Mouse (Mus musculus): Measurements from ENCODE around the gene Thtpa. TPM values are rescaled to one million over a fixed set of nuclear protein-coding genes. Genes with fewer than 3 reads are reported as not detected.

Thtpa gene
- polyA plus RNA-seq, 1 experiment from 2014 or later = 44.4 TPM

DNA sequence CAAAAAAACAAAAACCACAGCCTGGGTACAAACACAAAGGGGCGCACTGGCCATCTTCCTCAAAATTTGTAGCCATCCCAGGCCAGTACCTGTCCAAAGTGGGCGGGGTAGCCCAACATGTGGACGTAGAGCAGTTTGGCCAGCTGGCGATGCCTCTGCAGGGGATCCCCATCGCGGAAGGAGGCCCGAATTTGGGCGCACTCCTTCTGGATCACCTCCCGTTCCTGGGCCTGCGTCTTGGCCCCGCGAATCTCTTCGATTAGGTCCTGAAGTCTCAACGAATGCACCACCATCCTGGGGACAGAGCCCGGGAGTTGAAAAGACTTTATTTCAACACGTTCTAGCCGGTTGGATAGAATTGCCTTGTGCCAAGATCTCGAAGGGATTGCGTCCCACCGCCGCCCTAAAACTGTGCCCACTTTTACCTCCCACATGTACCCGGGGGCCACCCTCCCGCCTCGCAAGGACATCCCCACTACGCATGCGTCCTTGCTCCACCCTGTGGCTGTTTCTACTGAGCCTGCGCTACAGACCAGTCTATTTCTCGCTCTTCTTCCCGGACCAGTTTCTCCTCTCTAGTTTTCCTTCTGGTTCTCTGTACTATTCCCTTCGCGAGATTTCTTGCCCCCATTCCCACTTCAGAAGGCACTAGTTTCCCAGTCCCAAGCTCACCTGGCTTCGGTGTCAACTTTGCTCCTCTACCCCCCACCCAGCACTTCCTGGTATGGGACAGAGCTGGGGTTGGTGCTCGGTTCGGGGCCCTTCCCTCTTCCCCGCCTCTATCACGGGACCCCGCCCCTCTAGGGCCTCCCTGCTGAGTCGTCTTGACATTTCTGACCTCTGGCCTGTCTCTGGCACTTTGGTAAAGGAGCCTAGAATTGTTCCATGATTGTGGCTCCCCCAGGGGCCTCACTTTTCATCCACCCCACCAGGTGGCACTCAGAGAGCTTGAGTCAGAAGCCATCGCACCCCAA lies 11.5 kb downstream of the Thtpa start, which contains the start of gene Ap1g2:
Ap1g2 (minus strand) TSS at position 758 of the 974 bp plus-strand sequence.
- Histone ChIP-seq H3K4me3 (ENCODE audit: low read depth, low read length) (peak within 1 kb of the TSS; percentile 39), H3K9ac (ENCODE audit: low read length) (peak within 1 kb of the TSS; percentile 80), H3K27ac (ENCODE audit: low read depth, low read length) (peak within 1 kb of the TSS; percentile 72), H3K36me3 (ENCODE audit: control insufficient read depth, insufficient read depth, low read length) (0 out of 2 replicates have a peak, but pooled peaks cover 4% of the 10 kb centered on the region), H3K4me2 (ENCODE audit: low read length) (peak within 1 kb of the TSS; percentile 94), H3K27me3 (replicated peaks; ENCODE audit: control insufficient read depth, insufficient read depth, low read length) (no peaks in the 10 kb centered on the region), H3K4me1 (ENCODE audit: control insufficient read depth, insufficient read depth, low read length) (peaks cover 33% of the 10 kb centered on the region), H3K9me3 (replicated peaks; ENCODE audit: control insufficient read depth, low read length) (no peaks in the 10 kb centered on the region)
- WGBS = under 1% methylated on average over 39 of the region's 39 CpGs
- DNase-seq (ENCODE audit: low spot score) = peak; percentile 90
- peak; percentile 71 for ATAC-seq

DNA sequence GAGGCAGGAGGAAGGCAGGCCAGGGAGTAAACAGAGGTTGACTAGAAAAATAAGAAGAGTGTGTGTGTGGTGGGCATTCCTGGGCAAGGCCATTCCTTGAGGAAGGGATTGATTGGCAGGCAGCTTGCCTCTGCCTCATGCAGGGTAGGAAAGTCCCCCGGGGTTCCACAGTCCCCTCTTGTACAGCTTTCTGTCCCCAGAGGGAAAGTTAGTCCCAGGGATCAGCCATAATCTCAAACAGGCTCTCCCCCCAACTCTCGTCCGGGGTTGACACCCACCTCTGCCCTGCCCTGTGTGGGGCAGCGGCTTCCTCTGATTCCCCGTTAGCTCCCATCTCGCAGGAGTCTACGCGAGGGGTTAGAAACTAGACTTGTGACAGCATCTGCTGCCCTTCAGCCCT lies 12.4 kb downstream of the Thtpa start:
- ATAC-seq = no peak
- DNase-seq (ENCODE audit: low spot score) = no peak
- Histone ChIP-seq H3K9me3 (replicated peaks; ENCODE audit: control insufficient read depth, low read length) (no peaks in the 10 kb centered on the region), H3K4me3 (ENCODE audit: low read depth, low read length) (no peak overlapping the region), H3K36me3 (ENCODE audit: control insufficient read depth, insufficient read depth, low read length) (no peaks in the 10 kb centered on the region), H3K27ac (ENCODE audit: low read depth, low read length) (no peak overlapping the region; the same call in 1 of the 2 replicates), H3K27me3 (replicated peaks; ENCODE audit: control insufficient read depth, insufficient read depth, low read length) (no peaks in the 10 kb centered on the region), H3K4me1 (ENCODE audit: control insufficient read depth, insufficient read depth, low read length) (peaks cover 35% of the 10 kb centered on the region), H3K9ac (ENCODE audit: low read length) (no peak overlapping the region), H3K4me2 (ENCODE audit: low read length) (no peak overlapping the region)
- WGBS = 70% methylated on average over 8 of the region's 8 CpGs

DNA sequence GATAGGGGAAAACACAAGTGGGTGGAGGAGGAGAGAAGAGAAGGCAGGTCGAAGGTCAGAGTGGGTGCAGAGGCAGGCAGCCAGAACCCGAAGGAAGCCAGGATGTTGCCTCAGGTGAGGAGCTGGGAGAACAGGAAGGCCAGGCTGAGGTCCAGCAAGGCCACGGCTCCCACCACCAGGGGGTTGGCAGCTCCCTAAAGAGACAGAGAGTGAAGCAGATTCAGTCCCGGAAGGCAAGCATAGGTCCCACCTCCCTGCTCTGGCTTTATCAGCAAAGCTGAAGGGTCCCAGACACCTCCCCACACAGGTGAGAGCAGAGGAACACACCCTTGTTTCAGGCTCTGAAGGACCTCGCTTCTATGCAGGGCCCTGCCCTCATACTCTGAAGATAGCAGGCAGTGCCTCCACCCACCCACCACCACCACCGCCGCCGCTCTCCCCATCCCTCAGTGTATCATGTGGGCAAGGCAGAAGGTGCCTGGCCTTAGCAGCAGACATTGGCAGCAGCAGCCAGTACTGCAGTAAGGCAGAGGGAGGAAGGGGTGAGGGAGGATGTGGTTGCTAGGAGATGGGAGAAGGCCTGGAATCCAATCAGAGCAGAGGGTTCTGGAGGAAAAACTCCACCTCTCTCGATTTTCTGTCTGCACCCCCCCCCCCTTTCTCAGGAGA lies 13.8 kb downstream of the Thtpa start:
- H3K27ac ChIP-seq (ENCODE audit: low read depth, low read length) = peak overlapping the region; percentile 85
- H3K27me3 ChIP-seq (replicated peaks; ENCODE audit: control insufficient read depth, insufficient read depth, low read length) = no peaks in the 10 kb centered on the region; the same call in 1 of the 2 replicates
- DNase-seq (ENCODE audit: low spot score) (peak; percentile 93), ATAC-seq (peak; percentile 87)
- H3K9me3 ChIP-seq (replicated peaks; ENCODE audit: control insufficient read depth, low read length) = no peaks in the 10 kb centered on the region
- peaks cover 36% of the 10 kb centered on the region for H3K4me1 ChIP-seq (ENCODE audit: control insufficient read depth, insufficient read depth, low read length)
- peak overlapping the region; percentile 33; the same call in 1 of the 2 replicates for H3K4me2 ChIP-seq (ENCODE audit: low read length)
- peaks cover 6% of the 10 kb centered on the region; the same call in 1 of the 2 replicates for H3K36me3 ChIP-seq (ENCODE audit: control insufficient read depth, insufficient read depth, low read length)
- WGBS = 36% methylated on average over 9 of the region's 9 CpGs
- peak overlapping the region; percentile 45 for H3K9ac ChIP-seq (ENCODE audit: low read length)
- H3K4me3 ChIP-seq (ENCODE audit: low read depth, low read length) = no peak overlapping the region

GRCm38 (mm10) chr14:55109048-55109873 lies 14.7 kb downstream of the Thtpa start:
- Histone ChIP-seq H3K27ac (ENCODE audit: low read depth, low read length) (peak overlapping the region; percentile 85), H3K27me3 (replicated peaks; ENCODE audit: control insufficient read depth, insufficient read depth, low read length) (peaks cover 6% of the 10 kb centered on the region; the same call in 1 of the 2 replicates), H3K4me2 (ENCODE audit: low read length) (peak overlapping the region; percentile 33), H3K9ac (ENCODE audit: low read length) (peak overlapping the region; percentile 37), H3K4me3 (ENCODE audit: low read depth, low read length) (no peak overlapping the region), H3K36me3 (ENCODE audit: control insufficient read depth, insufficient read depth, low read length) (peaks cover 8% of the 10 kb centered on the region; the same call in 1 of the 2 replicates), H3K9me3 (replicated peaks; ENCODE audit: control insufficient read depth, low read length) (no peaks in the 10 kb centered on the region), H3K4me1 (ENCODE audit: control insufficient read depth, insufficient read depth, low read length) (peaks cover 44% of the 10 kb centered on the region)
- DNase-seq (ENCODE audit: low spot score) = no peak
- WGBS = 8% methylated on average over 21 of the region's 21 CpGs
- 0 out of 2 replicates have a peak, but pooled peaks have one; percentile 2 for ATAC-seq

DNA sequence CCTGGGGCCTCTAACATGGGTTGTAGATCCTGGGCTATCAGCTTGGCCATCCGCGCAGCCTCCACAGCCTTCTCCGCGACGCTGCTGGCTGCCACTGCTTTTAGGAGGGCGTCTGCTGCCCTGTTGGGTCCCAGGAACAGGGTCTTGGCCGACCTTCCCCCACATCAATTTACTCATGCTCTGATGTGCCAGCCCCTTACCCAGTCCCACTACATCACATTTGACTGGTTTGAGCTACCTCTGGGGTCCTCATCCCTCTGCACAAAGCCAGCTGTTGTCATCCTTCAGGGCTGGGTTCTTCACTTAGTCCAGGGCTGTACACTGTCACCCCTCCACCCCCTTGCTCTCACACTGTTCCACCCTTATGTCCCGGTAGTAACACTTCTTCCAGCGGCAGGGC lies 15.5 kb downstream of the Thtpa start:
- no peak for DNase-seq (ENCODE audit: low spot score)
- no peak overlapping the region for H3K4me2 ChIP-seq (ENCODE audit: low read length)
- no peaks in the 10 kb centered on the region for H3K9me3 ChIP-seq (replicated peaks; ENCODE audit: control insufficient read depth, low read length)
- ATAC-seq = no peak
- H3K4me1 ChIP-seq (ENCODE audit: control insufficient read depth, insufficient read depth, low read length) = peaks cover 44% of the 10 kb centered on the region
- H3K27me3 ChIP-seq (replicated peaks; ENCODE audit: control insufficient read depth, insufficient read depth, low read length) = peaks cover 6% of the 10 kb centered on the region; the same call in 1 of the 2 replicates
- H3K27ac ChIP-seq (ENCODE audit: low read depth, low read length) = no peak overlapping the region
- 31% methylated on average over 9 of the region's 9 CpGs for WGBS
- H3K4me3 ChIP-seq (ENCODE audit: low read depth, low read length) = no peak overlapping the region
- H3K9ac ChIP-seq (ENCODE audit: low read length) = no peak overlapping the region
- H3K36me3 ChIP-seq (ENCODE audit: control insufficient read depth, insufficient read depth, low read length) = peaks cover 8% of the 10 kb centered on the region; the same call in 1 of the 2 replicates

- Histone ChIP-seq H3K36me3 (ENCODE audit: control insufficient read depth, insufficient read depth, low read length) (peaks cover 8% of the 10 kb centered on the region; the same call in 1 of the 2 replicates), H3K4me1 (ENCODE audit: control insufficient read depth, insufficient read depth, low read length) (peaks cover 32% of the 10 kb centered on the region), H3K27me3 (replicated peaks; ENCODE audit: control insufficient read depth, insufficient read depth, low read length) (peaks cover 6% of the 10 kb centered on the region; the same call in 1 of the 2 replicates), H3K4me2 (ENCODE audit: low read length) (peak overlapping the region; percentile 9; the same call in 1 of the 2 replicates), H3K9ac (ENCODE audit: low read length) (no peak overlapping the region), H3K9me3 (replicated peaks; ENCODE audit: control insufficient read depth, low read length) (no peaks in the 10 kb centered on the region), H3K4me3 (ENCODE audit: low read depth, low read length) (no peak overlapping the region), H3K27ac (ENCODE audit: low read depth, low read length) (no peak overlapping the region)
- DNase-seq (ENCODE audit: low spot score) (no peak), ATAC-seq (no peak)
- 72% methylated on average over 2 of the region's 2 CpGs for whole genome bisulfite sequencing
Observed at GRCm38 (mm10) chr14:55111720-55112119, 17.1 kb downstream of the Thtpa start.

DNA sequence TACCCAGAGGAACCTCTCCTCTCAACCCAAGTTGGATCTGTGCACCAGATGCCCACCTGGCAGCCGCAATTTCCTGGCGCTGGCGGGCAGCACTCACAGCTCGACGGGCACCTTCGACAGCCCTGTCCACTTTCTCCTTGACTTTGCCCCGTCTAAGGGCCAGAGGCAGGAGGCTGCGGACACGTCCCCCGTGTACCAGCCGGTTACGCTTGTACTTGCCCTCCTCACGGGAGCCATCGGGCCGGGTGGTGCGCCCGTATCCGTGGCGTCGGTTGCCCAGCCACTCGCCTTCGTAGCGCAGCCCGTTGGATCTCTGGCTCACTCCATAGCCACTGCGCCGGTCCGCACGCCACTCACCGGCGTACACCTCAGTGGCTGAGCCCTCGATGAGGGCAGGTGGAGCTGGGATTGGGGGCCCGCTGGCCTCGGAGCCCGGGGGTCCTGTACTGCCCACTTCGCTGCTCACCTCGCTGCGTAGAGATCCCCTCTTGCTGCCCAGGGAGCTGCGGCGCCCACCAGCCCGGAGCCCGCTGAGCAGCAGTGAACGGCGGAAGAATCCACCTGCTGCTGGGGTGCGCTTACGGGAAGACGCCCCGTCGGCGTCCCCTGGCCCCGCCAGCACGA lies 18.9 kb downstream of the Thtpa start:
- Histone ChIP-seq H3K9me3 (replicated peaks; ENCODE audit: control insufficient read depth, low read length) (no peaks in the 10 kb centered on the region), H3K9ac (ENCODE audit: low read length) (peak overlapping the region; percentile 32), H3K4me3 (ENCODE audit: low read depth, low read length) (peak overlapping the region; percentile 73), H3K4me2 (ENCODE audit: low read length) (peak overlapping the region; percentile 96), H3K27me3 (replicated peaks; ENCODE audit: control insufficient read depth, insufficient read depth, low read length) (peaks cover 6% of the 10 kb centered on the region; the same call in 1 of the 2 replicates), H3K27ac (ENCODE audit: low read depth, low read length) (no peak overlapping the region), H3K4me1 (ENCODE audit: control insufficient read depth, insufficient read depth, low read length) (peaks cover 31% of the 10 kb centered on the region), H3K36me3 (ENCODE audit: control insufficient read depth, insufficient read depth, low read length) (peaks cover 8% of the 10 kb centered on the region; the same call in 1 of the 2 replicates)
- 80% methylated on average over 51 of the region's 51 CpGs for WGBS
- DNase-seq (ENCODE audit: low spot score) = no peak
- ATAC-seq = no peak
